Mouse (Mus musculus) bone marrow, adult 2 months (tissue): ENCODE data around the gene Zfp609. TPM values are rescaled to one million over a fixed set of nuclear protein-coding genes. Genes with fewer than 3 reads are reported as not detected.

ENCODE experiments used
- H3K27ac ChIP-seq: fragments of 200-500 bp; 2 replicates; pipeline ENCODE4 v1.5.1; 2012; ENCODE audit warnings: low read depth, mild to moderate bottlenecking, control low read depth, inconsistent platforms, low read length; ENCODE audit not compliant: control insufficient read depth, poor library complexity, insufficient read depth
- H3K4me1 ChIP-seq: fragments of 200-500 bp; 2 replicates; pipeline ENCODE4 v1.6.1; 2011; ENCODE audit warnings: low read length; ENCODE audit not compliant: control insufficient read depth, insufficient read depth
- H3K4me3 ChIP-seq: fragments of 200-500 bp; replicated peaks from 2 replicates; pipeline ENCODE3; 2011; ENCODE audit warnings: mild to moderate bottlenecking, low read depth, low read length, control low read depth; ENCODE audit not compliant: control insufficient read depth
- CTCF ChIP-seq: fragments of 200-500 bp; IDR thresholded peaks from 2 replicates; pipeline ENCODE4 v1.5.1; 2011; ENCODE audit warnings: low read length, control low read depth; ENCODE audit not compliant: control insufficient read depth, insufficient read depth
- POLR2A ChIP-seq: fragments of 200-500 bp; IDR thresholded peaks from 2 replicates; pipeline ENCODE4 v1.6.1; 2011; ENCODE audit warnings: low read depth, mild to moderate bottlenecking, control low read depth, low read length, borderline replicate concordance; ENCODE audit not compliant: control insufficient read depth
- WGBS: fragments of 180-500 bp; shearing (Covaris S2); methylation state at CpG from one replicate; pipeline ENCODE4 v1.1.7; 2018; 5-methylcytosine and 5-hydroxymethylcytosine counted together
- polyA plus RNA-seq: library from polyadenylated mRNA; stranded (reverse); fragments of >200 nt; gene quantifications from 2 replicates; pipeline ENCODE4 v1.2.4, GENCODE M21; 2011; ENCODE audit warnings: low replicate concordance; ENCODE audit not compliant: missing spikeins, insufficient read depth, insufficient read length

Gene Zfp609
- polyA plus RNA-seq, 1 experiment, result 13.9 TPM

GRCm38 (mm10) chr9:65771011-65771664 lies 56.2 kb downstream of the Zfp609 start:
- Histone ChIP-seq H3K4me3 (no peak overlapping the region), H3K4me1 (no peaks in the 10 kb centered on the region; the same call in 1 of the 2 replicates), H3K27ac (no peak overlapping the region)
- 79% methylated on average over 11 of the region's 11 CpGs for WGBS
- TF ChIP-seq CTCF, result no peak
- TF ChIP-seq POLR2A, result no peak

- H3K27ac ChIP-seq, result no peak overlapping the region
- H3K4me1 ChIP-seq, result no peaks in the 10 kb centered on the region
- H3K4me3 ChIP-seq, result no peak overlapping the region
- TF ChIP-seq CTCF (no peak), POLR2A (no peak)
- 83% methylated on average over 4 of the region's 4 CpGs for WGBS
Observed at GRCm38 (mm10) chr9:65762728-65763127, 64.6 kb downstream of the Zfp609 start.

- no peak for TF ChIP-seq CTCF
- no peak for TF ChIP-seq POLR2A
- WGBS, result 83% methylated on average over 8 of the region's 8 CpGs
- no peak overlapping the region for H3K4me3 ChIP-seq
- no peak overlapping the region for H3K27ac ChIP-seq
- H3K4me1 ChIP-seq, result no peaks in the 10 kb centered on the region
Observed at GRCm38 (mm10) chr9:65759992-65760391, 67.4 kb downstream of the Zfp609 start.

GRCm38 (mm10) chr9:65759256-65759655 lies 68.1 kb downstream of the Zfp609 start:
- no peak overlapping the region for H3K4me3 ChIP-seq
- 82% methylated on average over 5 of the region's 5 CpGs for WGBS
- H3K27ac ChIP-seq, result no peak overlapping the region
- TF ChIP-seq POLR2A (no peak), CTCF (no peak)
- no peaks in the 10 kb centered on the region for H3K4me1 ChIP-seq

GRCm38 (mm10) chr9:65757826-65758225 lies 69.5 kb downstream of the Zfp609 start:
- TF ChIP-seq CTCF, result no peak
- no peak for TF ChIP-seq POLR2A
- WGBS, result 50% methylated on average over 3 of the region's 3 CpGs
- H3K27ac ChIP-seq, result no peak overlapping the region
- no peak overlapping the region for H3K4me3 ChIP-seq
- no peaks in the 10 kb centered on the region for H3K4me1 ChIP-seq

DNA sequence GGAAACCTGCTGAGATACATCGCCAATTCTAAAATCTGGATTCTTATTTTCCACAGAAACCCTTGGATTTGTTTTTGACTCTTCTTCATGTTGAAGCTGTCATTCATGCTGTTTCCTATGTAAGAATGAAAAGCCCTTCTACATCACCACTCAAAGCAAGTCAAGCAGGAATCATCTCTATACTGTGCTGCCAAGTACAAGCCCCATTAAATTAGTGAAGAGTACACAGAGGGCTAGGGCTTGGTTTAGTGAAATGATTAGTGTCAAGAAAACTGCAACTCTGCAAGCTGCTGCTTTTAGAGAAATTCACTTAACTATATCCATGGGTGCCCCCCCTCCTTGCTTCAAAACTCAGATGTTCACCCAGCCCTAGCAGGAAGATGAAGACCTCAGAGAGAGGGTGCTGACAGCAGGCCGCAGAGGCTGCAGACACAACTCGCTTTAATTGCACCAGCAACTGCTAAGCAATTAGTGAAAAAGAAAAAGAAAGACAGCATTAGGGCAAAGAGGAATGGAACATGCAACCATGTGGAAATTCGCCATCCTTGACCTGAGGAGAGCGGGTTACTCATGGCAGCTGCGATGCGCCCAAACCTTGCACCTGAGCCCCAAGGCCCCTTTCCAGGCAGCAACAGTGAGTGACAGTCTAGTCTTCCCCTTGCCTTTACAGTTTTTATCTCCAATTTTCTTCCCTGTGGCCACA lies 71.5 kb downstream of the Zfp609 start:
- 87% methylated on average over 7 of the region's 7 CpGs for WGBS
- TF ChIP-seq POLR2A, result no peak
- no peak for TF ChIP-seq CTCF
- no peak overlapping the region for H3K27ac ChIP-seq
- H3K4me1 ChIP-seq, result no peaks in the 10 kb centered on the region
- H3K4me3 ChIP-seq, result no peak overlapping the region

GRCm38 (mm10) chr9:65755164-65755563 lies 72.2 kb downstream of the Zfp609 start:
- TF ChIP-seq POLR2A, result no peak
- no peak for TF ChIP-seq CTCF
- no peaks in the 10 kb centered on the region for H3K4me1 ChIP-seq
- H3K27ac ChIP-seq, result no peak overlapping the region
- no peak overlapping the region for H3K4me3 ChIP-seq
- 83% methylated on average over 1 of the region's 1 CpGs for WGBS

GRCm38 (mm10) chr9:65752632-65753031 lies 74.7 kb downstream of the Zfp609 start:
- Histone ChIP-seq H3K27ac (no peak overlapping the region), H3K4me1 (no peaks in the 10 kb centered on the region), H3K4me3 (no peak overlapping the region)
- TF ChIP-seq POLR2A (no peak), CTCF (peak; percentile 30; the same call in 1 of the 2 replicates)
- WGBS, result 84% methylated on average over 3 of the region's 3 CpGs
